Mouse (Mus musculus) kidney, adult 2 months (tissue): ENCODE measurements at regions not wholly inside any gene's neighbourhood (a gene's known extent, or its start where the extent isn't known, plus 50 kb on each side); places are given as distances from the start of the nearest gene placed in this dataset.

Experiments used
- CTCF ChIP-seq: fragments of 200-500 bp; conservative IDR thresholded peaks from 2 replicates; pipeline ENCODE4 v1.5.1; 2011; ENCODE audit warnings: low read depth, mild to moderate bottlenecking, control low read depth, low read length, moderate library complexity, mixed read lengths; ENCODE audit not compliant: insufficient read depth, insufficient read length
- POLR2A ChIP-seq: fragments of 200-500 bp; IDR thresholded peaks from one replicate; pipeline ENCODE4 v1.6.1; 2011; ENCODE audit warnings: low read depth, low read length, control low read depth

GRCm38 (mm10) chr14:105668969-105669368, 227.7 kb downstream of the Spry2 start:
- TF ChIP-seq CTCF (no peak), POLR2A (no peak)
